Mouse (Mus musculus): Measurements from ENCODE around the gene Aatk. TPM values are rescaled to one million over a fixed set of nuclear protein-coding genes. Genes with fewer than 3 reads are reported as not detected.
A peak's percentile ranks its signal among the peaks of the same experiment; 100 is the strongest.

The Aatk gene
- total and polyA plus RNA-seq, 2 experiments from 2014 or later, result 0.71 to 22.1 TPM

DNA sequence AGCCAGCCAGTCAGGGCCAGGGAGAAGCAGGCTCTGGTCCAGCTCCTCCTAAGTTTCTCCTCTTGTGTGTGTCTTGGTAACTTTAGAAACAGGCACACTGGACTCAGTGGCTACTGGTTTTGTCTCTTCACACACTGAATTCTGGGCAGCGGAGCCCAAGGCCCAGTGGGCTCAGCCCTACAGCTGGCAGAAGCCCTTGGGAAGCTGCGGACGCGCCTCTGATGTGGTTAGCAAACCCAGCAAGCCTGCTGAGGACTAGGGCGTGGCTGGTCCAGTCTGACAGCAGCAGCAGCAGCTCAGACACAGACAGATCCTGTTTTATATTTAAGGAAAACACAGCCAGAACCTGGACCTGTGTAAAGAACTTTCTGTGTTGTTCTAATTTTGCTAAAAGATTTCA, 44.9 kb downstream of the Aatk start:
- Histone ChIP-seq H3K36me3 (replicated peaks; ENCODE audit: control insufficient read depth, insufficient read depth, low read length) (peaks cover 21% of the 10 kb centered on the region), H3K27me3 (ENCODE audit: control insufficient read depth, insufficient read depth, low read length) (no peaks in the 10 kb centered on the region), H3K9me3 (replicated peaks; ENCODE audit: control insufficient read depth, low read length) (no peaks in the 10 kb centered on the region), H3K9ac (replicated peaks; ENCODE audit: low read depth, low read length) (no peak overlapping the region), H3K4me3 (ENCODE audit: low read depth, low read length) (no peak overlapping the region), H3K27ac (ENCODE audit: low read depth) (no peak overlapping the region), H3K4me1 (ENCODE audit: control insufficient read depth, insufficient read depth) (no peaks in the 10 kb centered on the region), H3K4me2 (ENCODE audit: low read depth, low read length) (no peak overlapping the region)
- WGBS, result 79% methylated on average over 5 of the region's 5 CpGs
- no peak for TF ChIP-seq EP300 (IDR thresholded peaks at IDR 0.05; ENCODE audit: low read depth)
- TF ChIP-seq CTCF (IDR thresholded peaks at IDR 0.05; ENCODE audit: low read depth), result no peak
- ATAC-seq (ENCODE audit: insufficient read depth, low read depth) (no peak), DNase-seq (ENCODE audit: low spot score) (no peak)

- Histone ChIP-seq H3K4me3 (ENCODE audit: low read depth, low read length) (no peak overlapping the region), H3K27ac (ENCODE audit: low read depth) (no peak overlapping the region), H3K36me3 (replicated peaks; ENCODE audit: control insufficient read depth, insufficient read depth, low read length) (peaks cover 25% of the 10 kb centered on the region), H3K9me3 (replicated peaks; ENCODE audit: control insufficient read depth, low read length) (no peaks in the 10 kb centered on the region), H3K4me1 (ENCODE audit: control insufficient read depth, insufficient read depth) (no peaks in the 10 kb centered on the region), H3K27me3 (ENCODE audit: control insufficient read depth, insufficient read depth, low read length) (no peaks in the 10 kb centered on the region), H3K9ac (replicated peaks; ENCODE audit: low read depth, low read length) (no peak overlapping the region), H3K4me2 (ENCODE audit: low read depth, low read length) (no peak overlapping the region)
- 87% methylated on average over 16 of the region's 16 CpGs for WGBS
- TF ChIP-seq EP300 (IDR thresholded peaks at IDR 0.05; ENCODE audit: low read depth) (no peak), CTCF (IDR thresholded peaks at IDR 0.05; ENCODE audit: low read depth) (no peak)
- DNase-seq (ENCODE audit: low spot score) (no peak), ATAC-seq (ENCODE audit: insufficient read depth, low read depth) (no peak)
Observed at GRCm38 (mm10) chr11:119997351-119997750, 49.6 kb downstream of the Aatk start.

DNA sequence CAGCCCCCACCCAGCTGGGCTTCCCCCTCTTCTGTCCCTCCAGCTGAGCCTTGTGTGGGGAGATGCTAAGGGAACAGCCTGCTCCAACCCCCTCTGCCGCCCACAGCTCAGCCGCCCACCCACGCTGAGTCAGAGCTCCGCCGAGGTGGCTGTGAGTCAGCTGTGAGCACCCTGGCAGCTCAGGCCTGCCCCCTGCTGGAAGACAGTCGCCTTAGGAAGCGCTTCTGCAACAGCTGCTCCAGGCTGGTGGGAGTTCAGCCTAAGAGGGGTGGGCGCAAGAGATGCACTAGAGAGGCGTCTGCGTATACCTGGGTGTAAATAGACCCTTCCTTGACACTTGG, 55.7 kb downstream of the Aatk start:
- DNase-seq (ENCODE audit: low spot score) (peak; percentile 80), ATAC-seq (ENCODE audit: insufficient read depth, low read depth) (peak; percentile 69)
- H3K4me2 ChIP-seq (ENCODE audit: low read depth, low read length), result peak overlapping the region; percentile 28; the same call in 1 of the 2 replicates
- H3K4me3 ChIP-seq (ENCODE audit: low read depth, low read length), result no peak overlapping the region
- 0 out of 2 replicates have a peak, but pooled peaks cover 22% of the 10 kb centered on the region for H3K4me1 ChIP-seq (ENCODE audit: control insufficient read depth, insufficient read depth)
- no peaks in the 10 kb centered on the region for H3K27me3 ChIP-seq (ENCODE audit: control insufficient read depth, insufficient read depth, low read length)
- TF ChIP-seq CTCF (IDR thresholded peaks at IDR 0.05; ENCODE audit: low read depth) (peak; percentile 97), EP300 (IDR thresholded peaks at IDR 0.05; ENCODE audit: low read depth) (no peak)
- WGBS, result 9% methylated on average over 10 of the region's 10 CpGs
- H3K27ac ChIP-seq (ENCODE audit: low read depth), result peak overlapping the region; percentile 16; the same call in 1 of the 2 replicates
- peaks cover 6% of the 10 kb centered on the region; the same call in 1 of the 2 replicates for H3K36me3 ChIP-seq (replicated peaks; ENCODE audit: control insufficient read depth, insufficient read depth, low read length)
- no peak overlapping the region; the same call in 1 of the 2 replicates for H3K9ac ChIP-seq (replicated peaks; ENCODE audit: low read depth, low read length)
- no peaks in the 10 kb centered on the region for H3K9me3 ChIP-seq (replicated peaks; ENCODE audit: control insufficient read depth, low read length)

DNA sequence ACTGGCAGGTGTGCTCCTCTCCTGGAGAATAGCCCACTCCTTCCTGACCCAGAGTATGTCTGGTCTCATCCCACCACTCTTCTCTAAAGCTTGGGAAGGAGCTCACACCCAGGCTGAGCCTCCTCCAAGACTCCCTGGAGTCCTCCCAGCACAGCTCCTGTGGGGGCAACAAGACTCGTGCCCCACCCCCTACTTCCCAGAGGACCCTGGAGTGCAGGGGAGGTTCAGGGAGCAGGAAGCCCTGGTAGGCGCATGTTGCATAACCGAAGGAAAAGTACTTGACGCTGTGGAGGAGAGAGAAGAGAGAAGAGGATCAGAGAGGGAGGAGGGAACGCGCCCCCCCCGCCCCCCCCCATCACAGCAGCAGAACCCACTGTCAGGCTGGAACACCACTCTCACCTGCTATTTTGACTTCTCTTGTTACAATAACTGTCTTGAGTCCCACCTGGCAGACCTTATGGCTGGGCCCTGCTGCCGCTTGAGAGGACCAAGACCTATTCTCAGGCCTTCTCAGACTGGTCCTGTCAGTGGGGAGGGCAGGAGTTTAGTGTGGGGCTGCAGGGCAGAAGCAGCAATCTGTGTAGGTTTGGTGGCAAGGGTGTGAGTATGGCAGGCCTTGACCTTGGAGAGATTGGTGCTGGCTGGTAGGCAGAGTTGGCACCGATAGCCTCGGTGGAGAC, 56.2 kb downstream of the Aatk start:
- 0 out of 2 replicates have a peak, but pooled peaks cover 22% of the 10 kb centered on the region for H3K4me1 ChIP-seq (ENCODE audit: control insufficient read depth, insufficient read depth)
- DNase-seq (ENCODE audit: low spot score) (no peak), ATAC-seq (ENCODE audit: insufficient read depth, low read depth) (no peak)
- H3K9ac ChIP-seq (replicated peaks; ENCODE audit: low read depth, low read length), result no peak overlapping the region; the same call in 1 of the 2 replicates
- 55% methylated on average over 10 of the region's 10 CpGs for WGBS
- H3K4me3 ChIP-seq (ENCODE audit: low read depth, low read length), result no peak overlapping the region
- no peaks in the 10 kb centered on the region for H3K9me3 ChIP-seq (replicated peaks; ENCODE audit: control insufficient read depth, low read length)
- H3K27me3 ChIP-seq (ENCODE audit: control insufficient read depth, insufficient read depth, low read length), result no peaks in the 10 kb centered on the region
- peaks cover 6% of the 10 kb centered on the region; the same call in 1 of the 2 replicates for H3K36me3 ChIP-seq (replicated peaks; ENCODE audit: control insufficient read depth, insufficient read depth, low read length)
- H3K27ac ChIP-seq (ENCODE audit: low read depth), result peak overlapping the region; percentile 16; the same call in 1 of the 2 replicates
- TF ChIP-seq EP300 (IDR thresholded peaks at IDR 0.05; ENCODE audit: low read depth) (no peak), CTCF (IDR thresholded peaks at IDR 0.05; ENCODE audit: low read depth) (no peak)
- peak overlapping the region; percentile 28; the same call in 1 of the 2 replicates for H3K4me2 ChIP-seq (ENCODE audit: low read depth, low read length)

DNA sequence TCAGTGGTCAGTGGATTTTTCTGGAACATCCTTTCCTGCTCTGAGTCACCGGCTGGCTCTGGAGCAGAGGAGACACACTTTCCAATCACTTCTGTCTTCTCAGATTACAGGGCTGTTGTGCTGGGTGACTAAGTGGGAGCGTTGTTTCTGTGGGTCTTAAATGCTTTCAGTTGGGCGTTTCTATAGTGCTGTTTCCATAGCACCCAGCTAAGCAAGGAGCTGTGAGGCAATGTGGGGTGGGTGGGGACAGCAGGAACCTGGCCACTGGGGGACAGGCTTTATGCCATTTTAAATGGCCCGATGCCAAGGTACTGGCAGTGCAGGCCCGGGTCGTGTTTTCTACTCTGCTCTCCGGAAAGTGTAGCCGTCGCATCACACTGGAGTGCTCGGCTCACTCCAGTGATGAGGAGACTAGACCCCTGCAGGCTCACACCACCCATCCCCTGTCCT, 57.8 kb downstream of the Aatk start:
- WGBS, result 11% methylated on average over 10 of the region's 10 CpGs
- DNase-seq (ENCODE audit: low spot score) (peak; percentile 88), ATAC-seq (ENCODE audit: insufficient read depth, low read depth) (peak; percentile 70)
- Histone ChIP-seq H3K4me3 (ENCODE audit: low read depth, low read length) (no peak overlapping the region), H3K27ac (ENCODE audit: low read depth) (peak overlapping the region; percentile 44; the same call in 1 of the 2 replicates), H3K9ac (replicated peaks; ENCODE audit: low read depth, low read length) (no peak overlapping the region), H3K4me2 (ENCODE audit: low read depth, low read length) (no peak overlapping the region), H3K4me1 (ENCODE audit: control insufficient read depth, insufficient read depth) (0 out of 2 replicates have a peak, but pooled peaks cover 22% of the 10 kb centered on the region), H3K27me3 (ENCODE audit: control insufficient read depth, insufficient read depth, low read length) (no peaks in the 10 kb centered on the region), H3K36me3 (replicated peaks; ENCODE audit: control insufficient read depth, insufficient read depth, low read length) (peaks cover 1% of the 10 kb centered on the region; the same call in 1 of the 2 replicates), H3K9me3 (replicated peaks; ENCODE audit: control insufficient read depth, low read length) (no peaks in the 10 kb centered on the region)
- TF ChIP-seq CTCF (IDR thresholded peaks at IDR 0.05; ENCODE audit: low read depth), result peak; percentile 15; the same call in 1 of the 2 replicates
- TF ChIP-seq EP300 (IDR thresholded peaks at IDR 0.05; ENCODE audit: low read depth), result no peak

All from heart, postnatal 0 days (tissue).